11 mouse cellular contexts compared by ENCODE assay signal in genomic region chr2:93177668-93178312, GRCm38 (mm10). TPM values are rescaled to one million over a fixed set of nuclear protein-coding genes. Genes with fewer than 3 reads are reported as not detected.
DNase-seq lines count a peak whose midpoint lies in the region; ATAC-seq and TF ChIP-seq lines count a peak whose summit lies in the region.
"Had no signal": no experiment of that assay in that cellular context is flagged by ENCODE, and none has a peak within 500 bp of the region (broad histone marks: within the 10 kb centered on the region; RNA-seq: fewer than 3 reads in every experiment).

No protein-coding gene starts in this region.

- H3K36me3 ChIP-seq in forebrain, embryonic 13.5 days (ENCODE audit: poor library complexity, severe bottlenecking) = no peaks in the 10 kb centered on the region
- H3K36me3 ChIP-seq in hindbrain, postnatal 0 days (ENCODE audit: insufficient read depth, low read length) = no peaks in the 10 kb centered on the region
- no peaks in the 10 kb centered on the region for H3K36me3 ChIP-seq in neural tube, embryonic 12.5 days
- H3K36me3 ChIP-seq in intestine, embryonic 15.5 days = no peaks in the 10 kb centered on the region

- peak; percentile 22; the same call in 1 of the 2 replicates for ATAC-seq in forebrain, embryonic 13.5 days
- ATAC-seq in hindbrain, postnatal 0 days = peak; percentile 48
- 0 out of 2 replicates have a peak, but pooled peaks have one; percentile 7 for ATAC-seq in neural tube, embryonic 12.5 days (ENCODE audit: low FRiP score, low read depth)
- no peak for ATAC-seq in intestine, embryonic 15.5 days

- DNase-seq in cerebellum, postnatal 14 days = peak; percentile 62 to 65
- DNase-seq in cerebellum, adult 11 months = no peak
- DNase-seq in hindbrain, postnatal 0 days (ENCODE audit: low spot score) = peak; percentile 52
- DNase-seq in spleen, adult 12 weeks (ENCODE audit: low spot score) = no peak
- DNase-seq in adipocyte (ENCODE audit: low spot score) = no peak
- DNase-seq: adrenal gland, postnatal 14 days; lung, postnatal 4 days had no signal

- 71% methylated on average over 20 of the region's 20 CpGs for WGBS in forebrain, embryonic 13.5 days
- WGBS in hindbrain, postnatal 0 days = 54% methylated on average over 20 of the region's 20 CpGs
- WGBS in neural tube, embryonic 12.5 days = 67% methylated on average over 20 of the region's 20 CpGs
- WGBS in intestine, embryonic 15.5 days = 76% methylated on average over 20 of the region's 20 CpGs

- no peak overlapping the region for H3K4me3 ChIP-seq in forebrain, embryonic 13.5 days
- no peak overlapping the region for H3K4me3 ChIP-seq in hindbrain, postnatal 0 days (ENCODE audit: low read length)
- H3K4me3 ChIP-seq in neural tube, embryonic 12.5 days = no peak overlapping the region
- H3K4me3 ChIP-seq in intestine, embryonic 15.5 days (replicated peaks) = no peak overlapping the region

- H3K4me2 ChIP-seq in forebrain, embryonic 13.5 days = peak overlapping the region; percentile 45; the same call in 1 of the 2 replicates
- no peak overlapping the region for H3K4me2 ChIP-seq in hindbrain, postnatal 0 days (ENCODE audit: low read depth, low read length)
- peak overlapping the region; percentile 38 for H3K4me2 ChIP-seq in neural tube, embryonic 12.5 days (replicated peaks)
- no peak overlapping the region for H3K4me2 ChIP-seq in intestine, embryonic 15.5 days (replicated peaks)

- H3K9me3 ChIP-seq in forebrain, embryonic 13.5 days (replicated peaks) = no peaks in the 10 kb centered on the region
- H3K9me3 ChIP-seq in hindbrain, postnatal 0 days (ENCODE audit: low read length) = no peaks in the 10 kb centered on the region
- no peaks in the 10 kb centered on the region for H3K9me3 ChIP-seq in neural tube, embryonic 12.5 days
- H3K9me3 ChIP-seq in intestine, embryonic 15.5 days = no peaks in the 10 kb centered on the region

- H3K27me3 ChIP-seq in forebrain, embryonic 13.5 days = 0 out of 2 replicates have a peak, but pooled peaks cover 18% of the 10 kb centered on the region
- H3K27me3 ChIP-seq in hindbrain, postnatal 0 days (ENCODE audit: insufficient read depth, low read length) = no peaks in the 10 kb centered on the region
- H3K27me3 ChIP-seq in neural tube, embryonic 12.5 days (replicated peaks) = peaks cover 4% of the 10 kb centered on the region; the same call in 1 of the 2 replicates
- no peaks in the 10 kb centered on the region for H3K27me3 ChIP-seq in intestine, embryonic 15.5 days (replicated peaks)

- H3K27ac ChIP-seq in forebrain, embryonic 13.5 days = peak overlapping the region; percentile 96
- peak overlapping the region; percentile 82 for H3K27ac ChIP-seq in hindbrain, postnatal 0 days
- H3K27ac ChIP-seq in neural tube, embryonic 12.5 days = peak overlapping the region; percentile 63; the same call in 1 of the 2 replicates
- H3K27ac ChIP-seq in intestine, embryonic 15.5 days = no peak overlapping the region
- H3K27ac ChIP-seq: liver, embryonic 14.5 days had no signal

- no peak for TF ChIP-seq CTCF in hindbrain, postnatal 0 days (IDR thresholded peaks at IDR 0.05; ENCODE audit: low read depth)

- H3K4me1 ChIP-seq in forebrain, embryonic 13.5 days = peaks cover 71% of the 10 kb centered on the region
- peaks cover 24% of the 10 kb centered on the region for H3K4me1 ChIP-seq in hindbrain, postnatal 0 days (ENCODE audit: insufficient read depth, low read length)
- peaks cover 62% of the 10 kb centered on the region for H3K4me1 ChIP-seq in neural tube, embryonic 12.5 days
- peaks cover 52% of the 10 kb centered on the region for H3K4me1 ChIP-seq in intestine, embryonic 15.5 days (replicated peaks)

- no peak overlapping the region for H3K9ac ChIP-seq in forebrain, embryonic 13.5 days
- H3K9ac ChIP-seq in hindbrain, postnatal 0 days (replicated peaks; ENCODE audit: low read length) = no peak overlapping the region
- H3K9ac ChIP-seq in neural tube, embryonic 12.5 days = no peak overlapping the region
- H3K9ac ChIP-seq in intestine, embryonic 15.5 days = no peak overlapping the region
- H3K9ac ChIP-seq: liver, embryonic 14.5 days had no signal

RNA-seq across cellular contexts. Expression of gene Trp53i11, which starts 9.6 kb away (rescaled TPM):
- 84.5 and 87.5 TPM in 2 replicates for polyA plus RNA-seq in forebrain, embryonic 13.5 days (2015; fragmentation: Nextera tagmentation; extraction: Ambion mirVana)
- total RNA-seq in hindbrain, postnatal 0 days (2014; rRNA removed) = 150 and 176 TPM in 2 replicates
- 49.6 and 66.7 TPM in 2 replicates for polyA plus RNA-seq in hindbrain, postnatal 0 days (2015; fragmentation: Nextera tagmentation; extraction: Ambion mirVana)
- polyA plus RNA-seq in neural tube, embryonic 12.5 days (2016; fragmentation: Nextera tagmentation; extraction: Ambion mirVana) = 144 and 230 TPM in 2 replicates
- 36.0 and 38.8 TPM in 2 replicates for polyA plus RNA-seq in intestine, embryonic 15.5 days (2015; fragmentation: Nextera tagmentation; extraction: Ambion mirVana)

Comparison
In these comparisons a context has a peak if more than half of its experiments do, and no peak if none do; other contexts are left out.
1. DNase-seq: peak in cerebellum, postnatal 14 days (2 of 2) and hindbrain, postnatal 0 days (single experiment); none in cerebellum, adult 11 months (single experiment), spleen, adult 12 weeks (single experiment) and adipocyte (single experiment).
2. H3K4me2 ChIP-seq: peak in forebrain, embryonic 13.5 days (single experiment) and neural tube, embryonic 12.5 days (single experiment); none in hindbrain, postnatal 0 days (single experiment) and intestine, embryonic 15.5 days (single experiment).